Mouse (Mus musculus): Measurements from ENCODE around the gene Mrpl19. TPM values are rescaled to one million over a fixed set of nuclear protein-coding genes. Genes with fewer than 3 reads are reported as not detected.

Mrpl19 gene
- 30.7 and 36.1 TPM in 2 replicates for polyA plus RNA-seq (2015; fragmentation: Nextera tagmentation; extraction: Ambion mirVana)

DNA sequence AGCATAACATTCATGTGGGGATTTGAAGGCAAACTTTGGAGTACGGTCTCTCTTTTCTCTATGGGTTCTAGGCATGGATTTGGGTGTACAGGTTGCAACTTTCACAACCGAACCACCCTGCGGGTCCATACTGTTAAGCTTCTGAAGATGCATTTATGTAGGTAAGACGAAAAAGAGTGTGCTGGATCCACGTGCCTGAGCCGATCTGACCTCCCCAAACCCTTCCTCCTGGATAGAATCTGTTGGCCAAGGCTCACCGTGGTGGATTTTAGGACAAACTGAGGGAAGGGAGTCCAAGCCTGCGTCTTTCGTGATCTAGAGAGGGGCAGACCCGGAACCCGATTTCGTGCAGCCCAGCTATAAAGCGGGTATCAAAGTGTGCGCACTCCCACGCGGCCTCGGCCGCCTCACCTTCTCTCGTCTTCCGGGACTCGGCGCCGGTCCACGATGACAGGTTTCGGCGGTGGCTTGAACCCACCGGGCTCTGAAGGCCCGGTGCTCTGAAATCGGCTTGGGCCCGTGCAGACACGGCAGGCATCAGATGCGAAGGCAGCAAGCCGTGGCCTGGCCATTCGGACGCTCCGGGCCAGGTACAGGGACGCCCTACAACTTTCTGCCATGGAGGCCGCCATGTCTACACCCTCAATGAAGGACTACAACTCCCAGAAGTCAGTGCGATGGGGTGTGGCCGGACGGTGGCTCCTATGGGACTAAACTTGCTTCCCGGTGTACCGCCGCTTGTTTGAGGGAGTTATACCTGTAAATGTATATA is at the start of gene Mrpl19:
Gene Mrpl19, minus strand, starts transcription at position 663 of the 772 bp plus-strand sequence.
- H3K4me3 ChIP-seq (replicated peaks; ENCODE audit: low read depth, low read length): peak within 1 kb of the TSS; percentile 93
- under 1% methylated on average over 44 of the region's 44 CpGs for WGBS
- no peaks in the 10 kb centered on the region for H3K9me3 ChIP-seq (replicated peaks; ENCODE audit: low read length)
- H3K27me3 ChIP-seq (ENCODE audit: insufficient read depth, low read length): no peaks in the 10 kb centered on the region
- H3K36me3 ChIP-seq (ENCODE audit: insufficient read depth, low read length): peaks cover 18% of the 10 kb centered on the region
- no peak for TF ChIP-seq CTCF (IDR thresholded peaks at IDR 0.05; ENCODE audit: low read depth)
- H3K4me2 ChIP-seq (ENCODE audit: low read length): peak within 1 kb of the TSS; percentile 76
- no peak within 1 kb of the TSS for H3K27ac ChIP-seq
- H3K9ac ChIP-seq (ENCODE audit: low read depth, low read length): peak within 1 kb of the TSS; percentile 72
- peak; percentile 96 for ATAC-seq (replicated peaks; ENCODE audit: low FRiP score, low read depth)
- 0 out of 2 replicates have a peak, but pooled peaks cover 4% of the 10 kb centered on the region for H3K4me1 ChIP-seq (replicated peaks; ENCODE audit: insufficient read depth, low read length)
- peak; percentile 92 for DNase-seq (ENCODE audit: low spot score)

- WGBS: 68% methylated on average over 1 of the region's 1 CpGs
- no peaks in the 10 kb centered on the region for H3K9me3 ChIP-seq (replicated peaks; ENCODE audit: low read length)
- TF ChIP-seq CTCF (IDR thresholded peaks at IDR 0.05; ENCODE audit: low read depth): no peak
Observed at GRCm38 (mm10) chr6:82012392-82012791, 46.6 kb upstream of the Mrpl19 start.

GRCm38 (mm10) chr6:81990049-81990810 is 24.5 kb upstream of the Mrpl19 start:
- WGBS: 34% methylated on average over 20 of the region's 20 CpGs
- no peak overlapping the region for H3K4me3 ChIP-seq (replicated peaks; ENCODE audit: low read depth, low read length)
- 0 out of 2 replicates have a peak, but pooled peaks cover 9% of the 10 kb centered on the region for H3K4me1 ChIP-seq (replicated peaks; ENCODE audit: insufficient read depth, low read length)
- no peaks in the 10 kb centered on the region for H3K9me3 ChIP-seq (replicated peaks; ENCODE audit: low read length)
- ATAC-seq (replicated peaks; ENCODE audit: low FRiP score, low read depth): no peak
- H3K27ac ChIP-seq: peak overlapping the region; percentile 63
- DNase-seq (ENCODE audit: low spot score): peak; percentile 29
- H3K9ac ChIP-seq (ENCODE audit: low read depth, low read length): peak overlapping the region; percentile 27; the same call in 1 of the 2 replicates
- no peaks in the 10 kb centered on the region for H3K36me3 ChIP-seq (ENCODE audit: insufficient read depth, low read length)
- H3K27me3 ChIP-seq (ENCODE audit: insufficient read depth, low read length): no peaks in the 10 kb centered on the region
- no peak for TF ChIP-seq CTCF (IDR thresholded peaks at IDR 0.05; ENCODE audit: low read depth)
- peak overlapping the region; percentile 34 for H3K4me2 ChIP-seq (ENCODE audit: low read length)

More at GRCm38 (mm10) chr6:82012392-82012791, 46.6 kb upstream of the Mrpl19 start:
- no peak overlapping the region for H3K27ac ChIP-seq
- DNase-seq (ENCODE audit: low spot score) (no peak), ATAC-seq (replicated peaks; ENCODE audit: low FRiP score, low read depth) (no peak)
- H3K4me2 ChIP-seq (ENCODE audit: low read length): no peak overlapping the region
- H3K27me3 ChIP-seq (ENCODE audit: insufficient read depth, low read length): no peaks in the 10 kb centered on the region
- H3K9ac ChIP-seq (ENCODE audit: low read depth, low read length): no peak overlapping the region
- no peaks in the 10 kb centered on the region for H3K4me1 ChIP-seq (replicated peaks; ENCODE audit: insufficient read depth, low read length)
- H3K36me3 ChIP-seq (ENCODE audit: insufficient read depth, low read length): no peaks in the 10 kb centered on the region
- no peak overlapping the region for H3K4me3 ChIP-seq (replicated peaks; ENCODE audit: low read depth, low read length)

GRCm38 (mm10) chr6:81988341-81988740 is 22.6 kb upstream of the Mrpl19 start:
- no peak for TF ChIP-seq CTCF (IDR thresholded peaks at IDR 0.05; ENCODE audit: low read depth)
- WGBS: 93% methylated on average over 5 of the region's 5 CpGs
- peak overlapping the region; percentile 77; the same call in 1 of the 2 replicates for H3K27ac ChIP-seq

DNA sequence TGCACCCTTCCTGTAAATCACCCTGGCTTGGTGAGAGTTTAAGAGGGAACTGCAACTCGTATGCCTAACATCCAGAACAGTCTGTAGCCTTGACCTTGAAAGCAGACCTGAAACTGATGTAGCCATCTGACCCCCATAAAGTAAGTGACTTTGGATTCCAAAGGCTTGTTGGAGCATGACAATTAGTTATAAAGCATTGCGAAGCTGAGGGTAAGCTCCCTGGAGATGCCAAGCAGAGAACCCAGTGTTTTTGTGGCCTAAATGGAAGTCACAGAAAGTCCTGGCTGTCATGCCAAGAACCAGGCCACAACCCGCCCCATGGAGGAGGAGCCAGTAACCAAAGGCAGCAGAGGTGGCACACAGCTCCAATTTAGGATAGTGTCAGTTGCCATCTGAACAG is 21.8 kb upstream of the Mrpl19 start:
- peak; percentile 70 for DNase-seq (ENCODE audit: low spot score)
- no peaks in the 10 kb centered on the region for H3K27me3 ChIP-seq (ENCODE audit: insufficient read depth, low read length)
- no peaks in the 10 kb centered on the region for H3K36me3 ChIP-seq (ENCODE audit: insufficient read depth, low read length)
- 0 out of 2 replicates have a peak, but pooled peaks cover 9% of the 10 kb centered on the region for H3K4me1 ChIP-seq (replicated peaks; ENCODE audit: insufficient read depth, low read length)
- no peak for TF ChIP-seq CTCF (IDR thresholded peaks at IDR 0.05; ENCODE audit: low read depth)
- peak overlapping the region; percentile 77 for H3K27ac ChIP-seq
- H3K4me2 ChIP-seq (ENCODE audit: low read length): no peak overlapping the region
- H3K4me3 ChIP-seq (replicated peaks; ENCODE audit: low read depth, low read length): no peak overlapping the region
- WGBS: 23% methylated on average over 3 of the region's 3 CpGs
- peak; percentile 62 for ATAC-seq (replicated peaks; ENCODE audit: low FRiP score, low read depth)
- no peak overlapping the region for H3K9ac ChIP-seq (ENCODE audit: low read depth, low read length)
- H3K9me3 ChIP-seq (replicated peaks; ENCODE audit: low read length): no peaks in the 10 kb centered on the region

More at GRCm38 (mm10) chr6:81988341-81988740, 22.6 kb upstream of the Mrpl19 start:
- 0 out of 2 replicates have a peak, but pooled peaks cover 9% of the 10 kb centered on the region for H3K4me1 ChIP-seq (replicated peaks; ENCODE audit: insufficient read depth, low read length)
- DNase-seq (ENCODE audit: low spot score) (no peak), ATAC-seq (replicated peaks; ENCODE audit: low FRiP score, low read depth) (no peak)
- H3K9me3 ChIP-seq (replicated peaks; ENCODE audit: low read length): no peaks in the 10 kb centered on the region
- H3K4me3 ChIP-seq (replicated peaks; ENCODE audit: low read depth, low read length): no peak overlapping the region
- no peak overlapping the region for H3K4me2 ChIP-seq (ENCODE audit: low read length)
- no peak overlapping the region for H3K9ac ChIP-seq (ENCODE audit: low read depth, low read length)
- no peaks in the 10 kb centered on the region for H3K27me3 ChIP-seq (ENCODE audit: insufficient read depth, low read length)
- H3K36me3 ChIP-seq (ENCODE audit: insufficient read depth, low read length): no peaks in the 10 kb centered on the region

DNA sequence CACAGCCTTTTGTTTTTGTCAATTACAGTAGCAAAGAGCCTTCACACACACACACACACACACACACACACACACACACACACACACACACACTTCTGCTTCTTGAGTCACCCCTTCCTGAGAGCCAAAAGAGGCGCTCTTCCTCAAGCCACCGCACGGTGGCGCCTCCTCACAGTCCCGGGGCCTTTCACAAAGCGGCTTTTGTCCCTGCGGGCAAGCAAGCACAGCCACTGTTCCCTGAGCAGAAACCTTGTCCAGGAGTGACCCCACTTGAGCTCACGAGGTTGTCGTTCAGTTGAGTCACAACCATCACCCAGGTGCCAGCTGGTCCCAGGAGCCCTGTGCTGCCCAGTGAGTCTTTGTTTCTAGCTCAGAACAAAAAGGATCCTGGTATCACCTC is 21.3 kb upstream of the Mrpl19 start:
- DNase-seq (ENCODE audit: low spot score) (peak; percentile 89), ATAC-seq (replicated peaks; ENCODE audit: low FRiP score, low read depth) (peak; percentile 85)
- Histone ChIP-seq H3K4me2 (ENCODE audit: low read length) (no peak overlapping the region), H3K27ac (peak overlapping the region; percentile 77), H3K9ac (ENCODE audit: low read depth, low read length) (no peak overlapping the region), H3K4me3 (replicated peaks; ENCODE audit: low read depth, low read length) (no peak overlapping the region), H3K9me3 (replicated peaks; ENCODE audit: low read length) (no peaks in the 10 kb centered on the region), H3K4me1 (replicated peaks; ENCODE audit: insufficient read depth, low read length) (0 out of 2 replicates have a peak, but pooled peaks cover 9% of the 10 kb centered on the region), H3K36me3 (ENCODE audit: insufficient read depth, low read length) (no peaks in the 10 kb centered on the region), H3K27me3 (ENCODE audit: insufficient read depth, low read length) (no peaks in the 10 kb centered on the region)
- TF ChIP-seq CTCF (IDR thresholded peaks at IDR 0.05; ENCODE audit: low read depth): peak; percentile 95
- WGBS: 4% methylated on average over 9 of the region's 9 CpGs

All from kidney, postnatal 0 days (tissue).